Mouse (Mus musculus): Measurements from ENCODE around the gene Slc13a2.
A peak's percentile ranks its signal among the peaks of the same experiment; 100 is the strongest.

The Slc13a2 gene

DNA sequence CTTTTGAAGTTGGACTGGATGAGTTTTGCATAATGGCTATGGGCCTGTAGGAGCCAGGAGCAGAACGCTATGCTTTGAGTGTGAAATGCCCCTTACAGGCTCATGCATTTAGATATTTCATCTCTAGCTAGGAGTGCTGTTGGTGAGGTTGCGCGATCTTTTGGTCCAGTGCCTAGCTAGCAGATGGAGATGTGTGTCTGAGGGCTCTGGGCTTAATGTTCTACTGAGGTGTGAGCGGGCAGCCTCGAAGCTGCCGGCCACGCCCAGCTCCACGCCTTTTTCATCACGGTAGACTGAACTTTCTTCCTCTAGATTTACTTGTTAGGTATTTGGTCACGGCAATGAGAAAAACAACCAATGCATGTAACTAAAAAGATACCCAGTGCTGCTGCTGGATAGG, 9.2 kb upstream of the Slc13a2 start:
- DNase-seq = no peak

DNA sequence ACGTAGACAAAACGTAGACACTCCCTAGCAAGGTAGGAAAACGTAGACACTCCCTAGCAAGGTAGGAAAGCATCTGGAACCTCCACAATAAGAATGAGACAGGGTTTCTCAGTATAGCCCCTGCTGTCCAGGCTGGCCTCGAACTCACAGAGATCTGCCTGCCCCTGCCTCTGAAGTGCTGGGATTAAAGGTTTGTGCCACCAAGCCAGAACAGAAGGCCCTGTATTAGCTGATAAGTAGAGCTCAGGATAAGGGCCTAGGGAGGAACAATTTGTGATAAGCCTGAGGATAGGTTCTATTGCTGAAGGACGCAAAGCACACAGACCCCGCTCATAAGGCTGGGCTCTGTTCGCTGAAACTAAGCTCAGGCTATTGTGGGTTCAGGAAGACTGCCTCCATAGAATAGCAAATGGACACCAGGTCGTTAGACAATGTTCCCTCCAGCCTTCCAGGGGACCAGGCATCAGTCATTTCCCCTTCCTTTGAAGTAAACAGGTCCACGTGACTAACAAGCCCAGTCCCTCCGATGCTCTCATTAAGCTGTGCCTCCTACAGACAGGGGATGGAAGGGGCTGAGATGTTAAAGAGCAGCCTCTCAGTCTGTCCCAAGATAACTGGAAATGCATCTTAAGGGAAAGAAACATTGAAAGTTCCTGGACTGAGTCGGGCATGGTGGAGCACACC, 8.3 kb upstream of the Slc13a2 start:
- no peak for DNase-seq

DNA sequence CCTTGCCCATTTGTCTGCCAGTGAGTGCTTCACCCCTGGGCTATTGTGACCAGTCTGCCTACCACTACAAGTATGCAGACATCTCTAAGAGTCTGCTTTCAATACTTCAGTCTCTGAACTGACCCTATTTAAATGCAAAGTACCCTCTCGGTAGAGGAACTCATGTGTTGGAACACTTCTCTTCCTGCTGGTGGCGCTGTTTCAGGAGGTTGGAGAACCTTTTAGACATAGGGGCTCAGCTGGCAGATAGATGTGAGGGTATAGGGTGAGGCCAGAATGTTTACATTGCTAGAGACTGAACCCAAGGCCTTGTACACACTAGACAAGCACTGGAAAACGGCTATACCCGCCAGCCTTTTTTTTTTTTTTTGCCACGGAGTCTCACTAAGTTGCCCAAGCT, 6.3 kb upstream of the Slc13a2 start:
- DNase-seq = no peak

DNA sequence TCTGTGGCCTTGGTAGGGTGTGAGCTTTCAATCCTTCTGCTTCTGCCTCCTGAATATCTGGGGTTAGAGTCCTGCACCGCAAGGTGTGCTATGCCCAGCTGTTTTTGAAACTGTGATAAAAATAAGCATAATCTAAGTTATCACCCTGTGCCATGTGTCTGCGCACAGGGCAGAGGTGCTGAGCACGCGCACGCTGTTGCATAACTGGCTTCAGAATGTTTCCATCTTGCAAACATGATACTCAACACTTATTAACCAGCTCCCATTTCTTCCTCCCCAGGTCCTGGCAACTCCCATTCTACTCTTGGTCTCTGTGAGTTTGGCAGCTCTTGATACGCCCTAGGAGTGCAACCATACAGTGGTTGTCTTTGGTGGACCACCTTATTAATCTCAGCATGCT, 5.6 kb upstream of the Slc13a2 start:
- DNase-seq = no peak

DNA sequence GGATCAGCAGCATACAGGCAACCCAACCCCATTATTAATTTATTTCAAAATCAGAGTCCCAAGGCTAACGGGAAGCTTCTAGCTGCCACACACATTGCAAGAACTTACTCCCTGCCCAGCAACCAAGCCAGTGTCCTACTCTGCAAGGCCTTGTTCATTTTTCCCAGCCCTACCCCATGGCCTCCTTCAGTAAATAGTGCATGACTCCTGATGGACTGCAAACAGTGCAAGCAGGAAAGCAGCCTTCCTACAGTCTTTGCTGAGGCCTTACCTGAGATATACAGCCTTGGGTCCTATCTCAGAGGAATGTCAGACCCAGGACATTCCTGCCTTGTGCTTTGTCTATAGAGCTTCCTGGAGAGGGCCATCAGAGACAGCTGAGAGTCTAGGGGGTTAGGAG, 3.6 kb upstream of the Slc13a2 start:
- DNase-seq = no peak

DNA sequence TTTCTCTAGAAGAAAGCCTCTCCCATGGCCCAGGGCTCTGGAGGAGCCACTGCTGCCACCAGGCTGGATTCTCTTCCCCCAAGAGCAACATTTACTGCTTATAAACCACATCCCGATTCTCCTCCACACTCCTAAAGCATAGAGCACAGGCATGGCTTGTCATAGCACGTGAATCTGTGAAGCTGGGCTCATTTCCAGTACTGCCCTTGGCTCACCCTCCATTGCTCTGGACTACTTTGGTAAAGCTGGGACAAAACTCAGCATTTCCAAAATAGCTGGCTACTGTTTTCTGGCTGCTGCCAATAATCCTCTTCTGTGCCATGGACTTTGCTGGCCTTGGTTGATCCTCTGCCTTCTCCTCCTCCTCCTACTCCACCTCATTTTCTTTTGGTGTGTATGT, 2.3 kb upstream of the Slc13a2 start:
- DNase-seq = no peak

DNA sequence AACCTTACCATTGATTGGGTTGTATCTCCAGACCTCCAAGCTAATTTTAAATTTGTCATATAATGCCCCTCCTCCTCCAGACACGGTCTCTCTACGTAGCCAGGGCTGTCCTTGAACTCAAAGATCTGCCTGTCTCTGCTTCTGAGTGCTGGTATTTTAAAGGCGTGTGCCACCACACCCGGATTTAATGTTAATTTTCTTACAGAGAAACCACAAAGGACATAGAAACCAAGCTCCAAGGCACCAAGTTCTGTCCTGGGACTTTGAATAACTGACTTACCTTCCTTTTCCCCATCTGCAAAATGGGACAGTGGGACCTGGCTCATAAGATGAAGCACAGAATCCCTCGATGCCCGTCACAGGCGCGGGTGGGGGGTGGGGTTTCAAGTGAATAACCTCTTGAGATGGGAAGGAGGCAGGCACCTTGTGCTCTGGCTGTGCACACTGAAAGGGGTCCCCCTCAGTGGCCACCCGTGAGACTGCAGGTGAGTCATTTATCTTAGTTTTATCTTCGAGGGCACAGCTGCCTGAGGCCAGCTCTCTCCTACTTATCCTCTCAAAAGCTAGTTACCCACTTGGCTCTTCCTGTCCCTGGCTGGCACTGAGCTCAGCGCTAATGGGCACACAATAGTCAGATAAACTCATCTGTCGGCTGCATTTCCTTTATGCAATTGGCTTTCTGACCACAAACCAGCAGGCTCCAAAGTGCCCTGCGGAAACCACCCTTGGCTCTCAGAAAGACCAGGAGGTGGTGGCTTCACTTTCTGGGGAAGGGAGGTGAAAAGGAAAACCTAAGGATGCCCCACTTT, 612 bp downstream of the Slc13a2 start:
- no peak for DNase-seq

DNA sequence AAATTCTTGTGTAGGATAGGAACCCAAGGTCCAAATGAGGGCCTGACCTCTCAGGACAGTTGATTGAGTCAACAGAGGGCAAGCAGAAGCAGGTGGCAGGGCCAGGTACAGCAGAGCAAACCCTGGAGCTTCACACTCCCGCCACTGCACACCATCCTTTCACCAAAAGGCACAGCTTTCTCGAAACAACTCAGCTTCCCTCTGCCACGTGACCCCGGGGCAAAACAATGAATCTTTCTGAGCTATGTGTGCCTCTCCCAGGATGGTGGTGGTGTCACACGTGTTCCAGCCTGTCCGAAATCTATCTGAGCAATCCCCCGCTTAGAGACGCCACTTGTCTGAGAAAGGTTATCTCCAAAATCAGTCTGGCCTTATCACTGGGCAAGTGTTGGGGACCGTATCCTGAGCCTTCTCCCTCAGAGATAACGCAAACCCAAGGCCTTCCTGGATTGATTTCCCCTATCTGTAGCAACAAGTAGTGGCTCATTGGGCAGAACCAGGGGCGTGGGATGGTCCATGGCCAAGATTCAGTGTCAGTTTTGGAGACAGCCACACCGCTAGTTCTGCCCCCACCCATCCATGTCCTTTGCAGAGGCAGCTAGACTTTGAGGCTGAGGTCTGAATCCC, 1.6 kb downstream of the Slc13a2 start:
- DNase-seq = no peak

DNA sequence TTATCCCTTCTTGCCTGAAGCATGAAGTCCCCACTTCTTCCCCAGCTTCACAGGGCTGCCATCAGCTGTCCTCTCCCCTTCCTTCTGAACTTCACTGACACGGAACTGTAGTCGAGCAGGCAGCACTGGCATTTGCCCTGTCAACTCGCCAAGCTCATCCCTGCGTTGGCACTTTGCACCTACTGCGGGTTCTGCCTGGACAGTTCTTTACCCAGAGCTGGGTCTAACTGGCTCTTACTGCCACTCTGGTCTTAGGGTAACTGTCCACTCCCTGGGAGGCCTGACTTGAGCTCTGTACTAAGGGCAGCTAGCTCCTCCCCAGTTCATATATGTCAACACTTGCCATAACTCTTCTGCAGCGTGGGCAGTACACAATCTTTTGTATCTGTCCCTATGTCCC, 5.2 kb downstream of the Slc13a2 start:
- no peak for DNase-seq

DNA sequence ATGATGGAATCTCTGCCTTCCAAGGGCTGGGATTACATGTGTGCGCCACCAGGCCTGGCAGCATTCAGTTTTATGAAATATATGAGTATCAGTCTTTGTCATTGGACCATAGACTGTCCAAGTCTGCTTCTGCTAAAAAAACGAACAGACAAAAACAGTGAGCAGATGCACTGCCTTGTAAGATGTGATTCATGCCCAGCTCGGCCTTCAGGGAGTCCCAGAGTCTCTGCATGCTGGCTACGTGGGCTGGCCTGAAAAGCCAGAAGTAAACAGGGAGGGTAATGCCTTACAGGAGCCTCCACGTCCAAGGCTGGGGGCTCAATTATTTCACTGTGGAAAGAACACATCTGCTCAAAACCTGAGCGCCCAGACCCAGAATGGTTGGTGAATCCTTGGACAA, 9.2 kb downstream of the Slc13a2 start:
- no peak for DNase-seq

DNA sequence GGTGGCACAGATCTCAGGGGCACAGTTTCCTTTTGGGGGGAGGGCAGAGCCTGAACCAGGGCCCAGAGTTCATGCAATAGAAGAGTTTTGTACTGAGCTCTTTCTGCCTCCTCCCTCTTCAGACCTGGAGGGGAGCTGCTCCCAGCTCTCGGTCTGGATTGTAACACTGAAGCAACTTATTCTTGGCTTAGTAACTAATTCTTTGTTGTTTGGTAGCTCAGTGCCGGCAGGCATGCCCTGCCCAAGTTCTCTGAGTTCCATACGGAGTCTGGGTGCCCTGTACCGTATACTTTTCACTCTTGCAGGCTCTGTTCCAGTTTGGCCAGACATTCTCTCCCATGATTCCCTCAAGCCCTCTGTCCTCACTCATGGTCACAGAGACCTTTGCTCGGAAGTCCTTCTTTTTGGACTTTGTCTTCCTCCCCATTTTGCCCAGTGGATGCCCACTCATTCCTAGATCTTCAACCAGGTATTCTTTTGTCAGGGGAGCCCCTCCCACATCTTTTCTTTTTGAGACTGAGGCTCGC, 9.6 kb downstream of the Slc13a2 start:
- DNase-seq = no peak

DNA sequence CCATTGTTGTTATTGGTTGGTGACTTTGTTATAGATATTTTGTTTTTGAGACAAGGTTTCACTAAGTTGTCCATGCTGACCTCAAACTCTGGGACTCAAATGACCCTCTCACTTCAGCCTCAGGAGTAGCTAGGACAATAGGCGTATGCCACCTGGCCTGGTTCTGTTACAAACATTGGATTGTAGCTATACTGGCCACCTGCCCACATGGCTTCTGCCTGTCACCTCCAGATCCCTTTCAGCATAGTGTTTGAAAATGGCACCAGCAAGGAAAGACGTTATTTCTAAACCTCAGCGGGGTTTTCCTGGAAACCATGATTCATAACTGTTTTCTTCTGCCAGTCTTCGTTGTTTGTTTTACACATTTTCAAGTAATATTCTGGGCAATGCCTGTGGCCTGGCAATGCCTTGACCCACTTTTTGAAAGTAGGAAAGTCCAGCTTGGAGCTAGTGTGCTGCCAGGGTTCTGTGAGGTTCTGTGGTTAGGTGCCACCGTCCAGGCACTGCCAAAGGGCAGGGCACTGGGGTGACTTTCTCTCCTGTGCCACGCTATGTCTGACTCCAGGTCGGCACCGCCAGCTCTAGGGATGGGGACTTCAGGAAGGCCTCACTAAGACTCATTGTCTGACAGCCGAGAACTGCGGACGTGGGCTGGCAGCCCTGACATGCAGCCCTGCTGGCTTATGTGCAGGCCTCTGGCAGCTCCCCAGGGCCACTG, 10.3 kb downstream of the Slc13a2 start:
- peak; percentile 28 for DNase-seq

DNA sequence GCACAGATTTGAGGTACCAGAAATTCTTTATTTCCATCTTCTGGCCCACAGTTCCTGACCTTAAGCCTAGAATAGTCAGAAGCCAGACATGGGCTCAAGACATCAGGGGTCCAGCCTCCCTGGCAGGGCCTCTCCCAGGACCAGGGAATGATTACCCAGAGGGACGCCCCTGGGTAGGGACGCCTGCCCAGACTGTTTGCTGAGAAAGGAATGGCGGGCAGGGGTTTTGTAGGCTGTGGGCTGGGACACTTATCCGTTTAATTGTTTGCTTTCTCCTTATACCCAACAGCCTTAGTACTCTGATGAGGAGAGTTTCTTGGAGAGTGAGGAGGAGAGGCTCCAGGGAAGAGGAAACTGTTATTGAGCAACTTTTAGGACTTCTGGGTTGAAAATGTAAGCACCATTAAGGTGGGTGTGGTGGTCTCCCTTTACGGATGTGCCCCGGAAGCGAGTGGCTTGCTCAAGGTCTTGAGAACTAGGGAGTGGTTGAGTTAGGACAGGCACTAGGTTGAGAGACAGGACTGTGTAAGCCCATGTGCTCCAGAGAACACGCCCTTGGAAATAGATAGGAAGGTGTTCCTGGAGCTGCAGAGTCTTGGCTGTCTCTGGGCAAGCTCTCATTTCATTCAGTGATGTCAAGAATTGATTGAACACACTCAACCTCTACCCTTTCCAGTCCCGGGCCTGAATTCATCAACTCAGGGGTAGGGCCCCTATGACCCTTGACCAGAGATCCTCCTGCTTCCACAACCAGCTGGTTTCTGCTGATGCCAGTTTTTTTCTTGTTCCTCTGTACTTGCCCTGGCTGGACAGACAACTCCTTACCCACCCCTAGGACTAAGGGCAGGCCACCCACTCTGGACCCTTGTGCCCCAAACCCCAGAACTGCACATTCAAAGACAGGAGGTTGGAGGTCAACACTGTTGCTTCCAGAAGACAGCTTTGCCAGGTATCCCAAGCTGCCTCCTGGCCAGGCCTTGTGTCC, 13.5 kb downstream of the Slc13a2 start:
- no peak for DNase-seq

DNA sequence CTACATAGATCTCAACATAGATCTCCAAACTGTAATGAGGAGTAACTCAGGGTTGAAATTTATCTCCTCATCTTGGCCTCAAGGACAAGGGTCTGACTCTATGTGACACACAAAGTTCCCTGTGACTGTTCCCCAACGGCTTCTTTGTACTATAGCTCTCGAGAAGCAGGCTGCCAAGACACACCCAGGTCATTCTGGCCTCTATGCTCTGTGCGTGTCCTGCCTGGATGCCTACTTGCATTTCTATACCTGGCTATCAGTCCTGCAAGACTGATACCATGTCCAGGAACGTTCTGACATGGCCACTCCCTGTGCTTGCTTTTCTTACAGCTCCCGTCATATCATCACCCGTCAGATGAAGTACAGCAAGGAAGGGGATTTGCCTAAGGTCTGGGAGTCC, 20.0 kb downstream of the Slc13a2 start:
- DNase-seq = no peak

DNA sequence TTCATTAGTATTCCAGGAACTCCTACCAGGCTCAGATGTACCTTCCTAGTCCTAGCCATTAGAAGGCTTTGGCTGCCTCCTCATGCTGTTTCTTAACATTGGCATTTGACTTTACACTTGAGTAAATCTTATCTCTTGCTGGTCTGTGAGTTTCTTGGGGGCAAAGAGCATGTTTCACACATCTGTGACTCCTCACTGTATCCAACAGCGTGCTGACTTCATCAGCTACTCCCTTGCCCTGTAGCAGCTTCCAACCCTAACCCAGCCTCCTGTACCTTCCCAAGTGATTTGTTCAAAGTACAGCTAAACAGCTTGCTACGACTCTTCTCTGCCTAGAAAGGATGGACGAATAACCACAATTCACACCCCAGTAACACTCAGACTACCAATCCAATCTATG, 20.5 kb downstream of the Slc13a2 start:
- DNase-seq = no peak

DNA sequence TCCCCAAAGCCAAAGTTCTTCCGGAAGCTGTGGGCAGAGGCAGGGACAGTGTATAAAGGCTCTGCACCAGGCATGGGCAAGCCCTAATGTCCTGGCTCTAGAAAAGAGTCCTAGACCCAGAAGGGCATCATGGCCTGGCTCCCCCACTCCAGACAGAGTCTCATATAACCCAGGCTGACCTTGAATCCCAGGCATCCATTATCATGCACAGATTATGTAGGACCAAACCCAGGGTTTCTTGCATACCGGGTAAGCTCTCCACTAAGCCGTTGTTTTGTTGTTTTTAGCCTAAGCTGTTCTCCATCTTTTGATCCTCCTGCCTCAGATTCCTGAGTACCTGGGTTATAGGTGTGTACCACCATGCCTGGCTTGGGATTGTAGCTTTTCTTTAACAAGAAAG, 21.1 kb downstream of the Slc13a2 start:
- no peak for DNase-seq

DNA sequence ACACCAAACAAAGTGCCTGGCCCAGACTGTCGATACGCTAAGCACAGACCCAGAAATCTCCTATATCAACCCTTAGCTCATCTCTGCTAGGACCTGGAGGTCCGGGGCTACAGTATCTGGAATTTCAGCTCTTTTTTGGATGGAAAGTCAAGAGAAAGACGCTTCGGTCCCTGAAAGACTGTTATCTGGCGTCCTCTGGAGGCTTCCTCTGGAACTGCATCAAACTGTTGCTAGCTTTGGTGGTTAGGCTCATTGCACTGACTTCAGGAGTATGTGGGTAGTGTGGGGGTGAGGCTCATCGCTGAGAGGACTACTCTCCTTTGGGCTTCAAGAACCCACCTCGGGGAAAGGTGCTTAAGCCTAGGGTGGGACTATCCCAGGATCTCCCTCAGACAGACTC, 22.3 kb downstream of the Slc13a2 start:
- peak; percentile 44 for DNase-seq

DNA sequence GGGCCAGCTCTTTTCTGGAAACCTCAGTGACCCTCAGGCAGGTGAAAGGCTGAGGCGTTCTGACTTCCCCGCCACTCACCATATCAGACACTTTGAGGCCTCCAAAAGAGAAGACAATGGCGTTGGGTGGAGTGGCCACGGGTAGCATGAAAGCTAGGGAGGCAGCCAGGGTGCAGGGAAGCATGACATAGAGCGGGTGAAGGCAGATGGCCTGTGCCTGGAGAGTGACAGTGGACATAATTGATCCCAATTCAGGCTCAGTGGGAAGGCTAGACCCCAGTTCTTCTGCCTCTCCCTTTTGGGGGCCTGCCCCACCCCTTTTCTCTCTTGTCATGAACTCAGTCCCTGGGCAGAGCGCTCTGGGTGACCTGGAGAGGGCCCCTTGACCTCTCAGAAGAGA, 23.8 kb downstream of the Slc13a2 start:
- DNase-seq = no peak

DNA sequence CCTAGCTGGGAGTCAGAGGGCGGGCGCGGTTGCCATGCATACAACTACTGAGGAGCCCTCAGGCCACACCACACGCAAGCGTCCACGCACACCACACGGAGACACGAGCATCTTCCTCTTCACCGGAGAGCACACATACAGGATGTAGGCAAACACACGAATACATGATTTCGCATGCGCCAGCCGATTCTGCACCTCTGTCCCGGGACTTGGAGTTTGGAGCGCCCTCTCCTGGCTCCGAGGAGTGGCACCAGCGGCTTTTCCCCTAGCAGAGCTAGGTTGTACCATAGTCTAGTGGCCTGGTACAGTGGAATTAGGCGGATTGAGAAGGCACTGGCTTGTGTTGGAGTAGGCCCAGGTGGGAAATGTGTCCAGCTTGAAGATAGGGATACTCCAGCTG, 24.6 kb downstream of the Slc13a2 start:
- DNase-seq = peak; percentile 36

DNA sequence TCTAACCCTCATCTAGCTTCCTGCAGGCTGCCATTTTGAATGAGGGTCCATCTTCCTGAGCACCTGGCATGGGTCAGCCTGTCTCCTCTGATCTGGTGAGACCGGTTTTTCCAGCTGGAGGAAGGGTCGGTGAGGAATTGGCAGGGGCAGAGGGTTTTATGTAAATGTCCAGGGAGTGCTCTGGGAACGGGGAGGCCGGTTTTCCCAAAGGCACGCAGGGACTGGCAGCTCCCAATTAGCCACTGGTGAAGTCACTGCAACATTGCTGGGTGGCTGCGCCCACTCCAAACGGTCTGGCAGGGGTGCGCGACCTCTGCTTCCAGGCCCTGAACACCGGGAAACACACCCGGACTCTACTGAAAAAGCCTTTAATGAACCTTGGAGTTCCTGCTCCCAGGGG, 25.1 kb downstream of the Slc13a2 start:
- no peak for DNase-seq

DNA sequence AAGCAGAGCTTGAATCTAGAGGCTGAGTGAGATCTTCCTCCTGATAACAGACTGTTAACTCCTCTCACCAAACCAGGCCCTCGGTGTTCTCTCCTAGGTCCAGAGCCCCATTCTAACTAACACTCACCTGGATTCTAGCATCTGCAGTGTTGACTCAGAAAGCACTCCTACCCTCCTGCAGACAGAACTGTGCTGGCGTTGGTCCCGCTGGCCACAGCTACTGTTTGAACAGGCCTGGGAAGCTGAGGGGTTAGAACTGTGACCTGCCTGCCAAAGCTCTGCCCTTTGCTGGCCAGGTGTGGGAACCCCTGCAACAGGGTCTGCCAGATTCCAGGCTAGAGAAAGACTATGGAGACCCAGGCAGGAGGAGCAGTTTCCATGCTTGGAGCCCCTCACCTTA, 29.3 kb downstream of the Slc13a2 start:
- no peak for DNase-seq

DNA sequence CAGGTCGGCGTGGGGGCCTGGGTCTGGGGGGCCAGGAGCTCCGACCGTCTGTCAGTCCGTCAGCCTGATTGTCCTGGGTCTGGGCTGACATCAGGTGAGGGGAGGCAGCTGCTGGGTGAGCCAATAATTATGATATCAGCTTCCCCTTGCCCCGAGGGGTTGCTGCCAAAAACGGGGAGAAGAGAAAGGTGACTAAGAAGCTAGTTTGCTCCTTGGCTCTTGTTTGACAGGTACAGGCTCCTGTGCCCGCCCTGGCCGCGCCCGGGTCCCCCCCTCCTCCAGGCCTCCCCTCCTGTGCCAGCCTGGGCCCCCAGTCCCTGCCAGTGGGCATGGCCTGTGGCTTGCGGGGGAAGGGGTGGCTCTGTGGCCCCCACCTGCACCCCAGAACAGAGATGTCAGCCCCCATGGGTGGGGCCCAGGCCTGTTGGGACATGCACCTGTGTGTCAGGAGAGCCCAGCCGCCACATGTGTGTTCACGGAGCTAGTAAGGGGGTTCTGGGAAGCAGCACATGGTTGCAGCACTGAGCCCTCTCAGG, 35.4 kb downstream of the Slc13a2 start, which contains the start of gene Foxn1:
Gene Foxn1, minus strand, starts transcription at position 51 of the 536 bp plus-strand sequence.
- no peak for DNase-seq

Measured in cerebellum, adult 11 months (tissue).